Mouse (Mus musculus) MEL (cell line): ENCODE data around the gene Rabgap1l. TPM values are rescaled to one million over a fixed set of nuclear protein-coding genes. Genes with fewer than 3 reads are reported as not detected.
A peak's percentile ranks its signal among the peaks of the same experiment; 100 is the strongest.

Experiments
- DNase-seq: peaks from one replicate; pipeline ENCODE4 v3.0.0; 2011; ENCODE audit warnings: low read depth, low spot score
- H3K27ac ChIP-seq: 2 replicates; pipeline ENCODE4 v1.5.1; 2012; ENCODE audit warnings: low read depth, mild to moderate bottlenecking, control low read depth, low read length, moderate library complexity; ENCODE audit not compliant: control insufficient read depth
- H3K27me3 ChIP-seq, 2 experiments: fragments of 150-350 bp in 1 of 2; sonication (generic) in 1 of 2; 2 replicates each; pipeline ENCODE4 v1.6.1; 2012; ENCODE audit warnings: low read length in 2 of 2, mild to moderate bottlenecking in 2 of 2, improper control_type of control experiment in 1 of 2, moderate library complexity in 1 of 2; ENCODE audit not compliant: insufficient read depth in 2 of 2, control insufficient read depth in 1 of 2
- H3K36me3 ChIP-seq, 2 experiments: 2 replicates each; pipeline ENCODE4 v1.6.1; 2012 to 2014; ENCODE audit warnings: low read length in 2 of 2, improper control_type of control experiment in 1 of 2, inconsistent platforms in 1 of 2, mild to moderate bottlenecking in 1 of 2; ENCODE audit not compliant: insufficient read depth in 2 of 2, control insufficient read depth in 1 of 2
- H3K4me1 ChIP-seq, 2 experiments: fragments of 150-350 bp in 1 of 2; sonication (generic) in 1 of 2; 2 replicates each; pipeline ENCODE4 v1.6.1; 2012; ENCODE audit warnings: low read length in 2 of 2, improper control_type of control experiment in 1 of 2, mild to moderate bottlenecking in 1 of 2; ENCODE audit not compliant: insufficient read depth in 2 of 2, control insufficient read depth in 1 of 2
- H3K4me3 ChIP-seq, 2 experiments: fragments of 150-350 bp in 1 of 2; sonication (generic) in 1 of 2; 2 replicates each; pipeline ENCODE4 v1.5.1; 2012; ENCODE audit warnings: low read depth in 2 of 2, low read length in 2 of 2, mild to moderate bottlenecking in 2 of 2, moderate library complexity in 2 of 2, control low read depth in 1 of 2, improper control_type of control experiment in 1 of 2; ENCODE audit not compliant: control insufficient read depth in 1 of 2, insufficient read depth in 1 of 2
- H3K79me2 ChIP-seq: 2 replicates; pipeline ENCODE4 v1.6.1; 2012; ENCODE audit warnings: mild to moderate bottlenecking, low read length, moderate library complexity; ENCODE audit not compliant: control insufficient read depth, poor library complexity, insufficient read depth
- H3K9ac ChIP-seq: 2 replicates; pipeline ENCODE4 v1.6.1; 2012; ENCODE audit warnings: low read depth, mild to moderate bottlenecking, control low read depth, low read length, moderate library complexity; ENCODE audit not compliant: control insufficient read depth, poor library complexity, severe bottlenecking
- H3K9me3 ChIP-seq: fragments of 150-350 bp; sonication (generic); replicated peaks from 2 replicates; pipeline ENCODE4 v1.6.1; 2012; ENCODE audit warnings: mild to moderate bottlenecking, low read length, improper control_type of control experiment, moderate library complexity; ENCODE audit not compliant: insufficient read depth
- BHLHE40 ChIP-seq: IDR thresholded peaks from 2 replicates; pipeline ENCODE4 v1.6.1; 2012; ENCODE audit warnings: low read depth, mild to moderate bottlenecking, inconsistent platforms, low read length, improper control_type of control experiment, borderline replicate concordance
- E2F4 ChIP-seq: IDR thresholded peaks from 2 replicates; pipeline ENCODE4 v1.6.1; 2011; ENCODE audit warnings: low read depth, low read length, improper control_type of control experiment, borderline replicate concordance
- EP300 ChIP-seq, 2 experiments: IDR thresholded peaks; 2 replicates each; pipeline ENCODE4 v1.6.1; 2011; ENCODE audit warnings: improper control_type of control experiment in 2 of 2, low read length in 2 of 2, low read depth in 1 of 2, mild to moderate bottlenecking in 1 of 2
- ETS1 ChIP-seq: IDR thresholded peaks from 2 replicates; pipeline ENCODE4 v1.6.1; 2012; ENCODE audit warnings: low read depth, mild to moderate bottlenecking, inconsistent platforms, low read length, improper control_type of control experiment, moderate library complexity
- GATA1 ChIP-seq: IDR thresholded peaks from 2 replicates; pipeline ENCODE4 v1.6.1; 2011; ENCODE audit warnings: low read depth, low read length, improper control_type of control experiment
- JUND ChIP-seq: IDR thresholded peaks from 2 replicates; pipeline ENCODE4 v1.6.1; 2011; ENCODE audit warnings: low read depth, mild to moderate bottlenecking, improper control_type of control experiment, low read length
- MAFK ChIP-seq: IDR thresholded peaks from 2 replicates; pipeline ENCODE4 v1.6.1; 2011; ENCODE audit warnings: low read depth, mild to moderate bottlenecking, low read length, improper control_type of control experiment, borderline replicate concordance
- MAX ChIP-seq: IDR thresholded peaks from 2 replicates; pipeline ENCODE4 v1.6.1; 2011; ENCODE audit warnings: low read length, improper control_type of control experiment
- MEF2A ChIP-seq: IDR thresholded peaks from 2 replicates; pipeline ENCODE4 v1.6.1; 2014; ENCODE audit warnings: low read depth, mild to moderate bottlenecking, inconsistent platforms, low read length, improper control_type of control experiment; ENCODE audit not compliant: poor library complexity, insufficient replicate concordance, severe bottlenecking; ENCODE audit errors: extremely low read depth
- POLR2A ChIP-seq, 2 experiments: IDR thresholded peaks; 2 replicates each; pipeline ENCODE4 v1.6.1; 2011 to 2012; ENCODE audit warnings: low read length in 2 of 2, mild to moderate bottlenecking in 2 of 2, control low read depth in 1 of 2, improper control_type of control experiment in 1 of 2, low read depth in 1 of 2, moderate library complexity in 1 of 2; ENCODE audit not compliant: control insufficient read depth in 1 of 2, insufficient read depth in 1 of 2, poor library complexity in 1 of 2
- RCOR1 ChIP-seq: IDR thresholded peaks from 2 replicates; pipeline ENCODE4 v1.6.1; 2012; ENCODE audit warnings: low read depth, mild to moderate bottlenecking, inconsistent platforms, low read length, improper control_type of control experiment
- SIN3A ChIP-seq: IDR thresholded peaks from 2 replicates; pipeline ENCODE4 v1.6.1; 2012; ENCODE audit warnings: low read length, improper control_type of control experiment, inconsistent platforms
- TBP ChIP-seq: IDR thresholded peaks from 2 replicates; pipeline ENCODE4 v1.8.0; 2011; ENCODE audit warnings: low read depth, low read length, improper control_type of control experiment
- TCF12 ChIP-seq: IDR thresholded peaks from 2 replicates; pipeline ENCODE4 v1.6.1; 2014; ENCODE audit warnings: low read depth, mild to moderate bottlenecking, inconsistent platforms, low read length, improper control_type of control experiment, moderate library complexity
- USF1 ChIP-seq: IDR thresholded peaks from 2 replicates; pipeline ENCODE4 v1.6.1; 2014; ENCODE audit warnings: low read depth, mild to moderate bottlenecking, inconsistent platforms, low read length, improper control_type of control experiment, moderate library complexity
- ZNF384 ChIP-seq: IDR thresholded peaks from 2 replicates; pipeline ENCODE4 v1.6.1; 2012; ENCODE audit warnings: low read depth, mild to moderate bottlenecking, inconsistent platforms, low read length, improper control_type of control experiment
- polyA plus RNA-seq, 2 experiments: library from polyadenylated mRNA; stranded (reverse) in 1 of 2; unstranded in 1 of 2; fragments of >175 nt in 1 of 2; fragments of >200 nt in 1 of 2; gene quantifications; 2 replicates each; pipeline versions ENCODE4 v1.2.1 to v1.2.4; 2012; ENCODE audit warnings: low replicate concordance in 2 of 2, low read depth in 1 of 2; ENCODE audit not compliant: insufficient read length in 2 of 2, insufficient read depth in 1 of 2, missing spikeins in 1 of 2
- total RNA-seq: library from RNA; depleted of rRNA; stranded (reverse); fragments of 300-350 nt; gene quantifications from 2 replicates; pipeline ENCODE4 v1.2.3, GENCODE M21; 2012

Rabgap1l gene
- total and polyA plus RNA-seq, 3 experiments: 24.1 to 26.2 TPM; not detected in 1

- Histone ChIP-seq H3K9me3 (no peaks in the 10 kb centered on the region), H3K4me3 (no peak overlapping the region), H3K36me3 (peaks cover 0 to 10% of the 10 kb centered on the region in 2 experiments; a peak in 2 of 4 replicates)
- TF ChIP-seq SIN3A (no peak), TBP (no peak), USF1 (peak; percentile 52; the same call in 1 of the 2 replicates)
- TF ChIP-seq, all 39 proteins: peak for 1
- no peak overlapping the region for H3K27ac ChIP-seq
- H3K9ac ChIP-seq: no peak overlapping the region
- DNase-seq: no peak
- H3K79me2 ChIP-seq: no peaks in the 10 kb centered on the region
- H3K4me1 ChIP-seq: peaks cover 6 to 7% of the 10 kb centered on the region in 2 experiments
- no peaks in the 10 kb centered on the region for H3K27me3 ChIP-seq
Measured at GRCm38 (mm10) chr1:160840618-160841017, 47.6 kb upstream of the Rabgap1l start.

GRCm38 (mm10) chr1:160839095-160839494, 46.1 kb upstream of the Rabgap1l start:
- Histone ChIP-seq H3K27ac (no peak overlapping the region), H3K9ac (no peak overlapping the region), H3K27me3 (no peaks in the 10 kb centered on the region), H3K36me3 (peaks cover 0 to 10% of the 10 kb centered on the region in 2 experiments; a peak in 2 of 4 replicates), H3K4me3 (no peak overlapping the region), H3K79me2 (no peaks in the 10 kb centered on the region), H3K4me1 (peaks cover 6 to 7% of the 10 kb centered on the region in 2 experiments), H3K9me3 (no peaks in the 10 kb centered on the region)
- no peak for DNase-seq
- peak in 1 of 2 experiments; percentile 51; a peak in 1 of 4 replicates for TF ChIP-seq EP300 (IDR thresholded peaks at IDR 0.05; ENCODE audit: low read depth in 1 of 2, low read length in 2 of 2)
- no peak for TF ChIP-seq E2F4
- TF ChIP-seq MAFK: no peak
- TF ChIP-seq MEF2A: peak; percentile 75; the same call in 1 of the 2 replicates
- peak; percentile 57; the same call in 1 of the 2 replicates for TF ChIP-seq ETS1
- no peak for TF ChIP-seq POLR2A (IDR thresholded peaks at IDR 0.05; ENCODE audit: control insufficient read depth in 1 of 2, insufficient read depth in 1 of 2, low read depth in 1 of 2, low read length in 2 of 2, poor library complexity in 1 of 2)
- TF ChIP-seq MAX: no peak
- 0 out of 2 replicates have a peak, but pooled peaks have one; percentile 14 for TF ChIP-seq RCOR1
- 0 out of 2 replicates have a peak, but pooled peaks have one; percentile 9 for TF ChIP-seq USF1
- peak; percentile 35; the same call in 1 of the 2 replicates for TF ChIP-seq TCF12
- TF ChIP-seq JUND: no peak
- TF ChIP-seq GATA1: peak; percentile 56
- TF ChIP-seq BHLHE40: peak; percentile 95
- TF ChIP-seq ZNF384: no peak
